Mouse (Mus musculus) frontal cortex, postnatal 25 days (tissue): ENCODE measurements around the gene Ifi27.
"Not testable (repeated sequence)": the region's sequence is repeated elsewhere in the genome, so short reads cannot be mapped to it uniquely, and the experiment has no call there.

Experiments
- DNase-seq, 2 experiments: peaks; one replicate each; pipeline ENCODE4 v3.0.0; 2022; ENCODE audit warnings: low spot score in 2 of 2

Ifi27 gene

GRCm38 (mm10) chr12:103433986-103434731, at the start of gene Ifi27:
Gene Ifi27 (plus strand): TSS chr12:103434211.
- DNase-seq, result no peak

GRCm38 (mm10) chr12:103388505-103389347, 45.3 kb upstream of the Ifi27 start, which contains the start of gene Otub2:
Gene Otub2 (plus strand): TSS chr12:103388682.
- peak; percentile 93 to 95 for DNase-seq

GRCm38 (mm10) chr12:103389348-103389727, 44.7 kb upstream of the Ifi27 start:
- DNase-seq, result no peak

GRCm38 (mm10) chr12:103389982-103390381, 44.0 kb upstream of the Ifi27 start:
- no peak for DNase-seq

GRCm38 (mm10) chr12:103391098-103391497, 42.9 kb upstream of the Ifi27 start:
- peak in 1 of 2 experiments; percentile 36 for DNase-seq

GRCm38 (mm10) chr12:103393528-103393927, 40.5 kb upstream of the Ifi27 start:
- no peak for DNase-seq

GRCm38 (mm10) chr12:103395486-103396275, 38.3 kb upstream of the Ifi27 start:
- DNase-seq, result no peak

GRCm38 (mm10) chr12:103396751-103397150, 37.3 kb upstream of the Ifi27 start:
- DNase-seq, result no peak

- DNase-seq, result no peak
These were observed 29.9 kb upstream of the Ifi27 start for GRCm38 (mm10) chr12:103404131-103404530.

- no peak for DNase-seq
These were observed 26.3 kb upstream of the Ifi27 start, which contains the start of gene 9330161L09Rik for GRCm38 (mm10) chr12:103407720-103408119. Gene 9330161L09Rik (minus strand): TSS chr12:103407820.

GRCm38 (mm10) chr12:103408144-103408543, 25.9 kb upstream of the Ifi27 start:
- peak in 1 of 2 experiments; percentile 46 for DNase-seq

- no peak for DNase-seq
These were observed 8.8 kb upstream of the Ifi27 start for GRCm38 (mm10) chr12:103425016-103425728.

- DNase-seq, result peak; percentile 95
These were observed 8.1 kb upstream of the Ifi27 start, which contains the start of gene Ddx24 for GRCm38 (mm10) chr12:103425729-103426470. Gene Ddx24 (minus strand): TSS chr12:103425830.

GRCm38 (mm10) chr12:103426710-103427109, 7.3 kb upstream of the Ifi27 start:
- no peak for DNase-seq

GRCm38 (mm10) chr12:103433430-103433829, 581 bp upstream of the Ifi27 start:
- DNase-seq, result no peak

- no peak for DNase-seq
These were observed 850 bp downstream of the Ifi27 start for GRCm38 (mm10) chr12:103434861-103435260.

GRCm38 (mm10) chr12:103437601-103438000, 3.6 kb downstream of the Ifi27 start:
- DNase-seq, result no peak

- DNase-seq, result no peak
These were observed 9.5 kb downstream of the Ifi27 start, which contains the start of gene Ifi27l2a for GRCm38 (mm10) chr12:103443524-103443923. Gene Ifi27l2a (minus strand): TSS chr12:103443680.

GRCm38 (mm10) chr12:103444261-103444660, 10.2 kb downstream of the Ifi27 start:
- DNase-seq, result not testable (repeated sequence)

GRCm38 (mm10) chr12:103445060-103445459, 11.0 kb downstream of the Ifi27 start:
- no peak for DNase-seq
